Mouse (Mus musculus): Measurements from ENCODE around the gene Phactr4. TPM values are rescaled to one million over a fixed set of nuclear protein-coding genes. Genes with fewer than 3 reads are reported as not detected.

The Phactr4 gene
- total and polyA plus RNA-seq, 3 experiments, result 0.95 to 9.6 (median 1.4) TPM

- H3K79me2 ChIP-seq (replicated peaks; ENCODE audit: control insufficient read depth, extremely low read depth, insufficient read depth, poor library complexity, severe bottlenecking), result no peaks in the 10 kb centered on the region
- no peaks in the 10 kb centered on the region for H3K27me3 ChIP-seq (replicated peaks)
- H3K4me2 ChIP-seq (ENCODE audit: insufficient read depth, low read depth, poor library complexity, severe bottlenecking), result no peak overlapping the region
- no peaks in the 10 kb centered on the region for H3K9me3 ChIP-seq (replicated peaks; ENCODE audit: low read length)
- TF ChIP-seq MAZ (IDR thresholded peaks at IDR 0.05; ENCODE audit: low read depth, low read length) (no peak), RAD21 (IDR thresholded peaks at IDR 0.05; ENCODE audit: low read depth, low read length) (no peak), ETS1 (conservative IDR thresholded peaks at IDR 0.05; ENCODE audit: low read depth, low read length) (no peak), CHD1 (IDR thresholded peaks at IDR 0.05; ENCODE audit: low read depth, low read length) (no peak), IRF4 (IDR thresholded peaks at IDR 0.05; ENCODE audit: low read depth, low read length) (no peak), JUN (IDR thresholded peaks at IDR 0.05; ENCODE audit: insufficient read depth, low read depth, low read length) (no peak), KAT2A (IDR thresholded peaks at IDR 0.05; ENCODE audit: insufficient replicate concordance, low read length) (no peak), SIN3A (IDR thresholded peaks at IDR 0.05; ENCODE audit: low read length) (no peak), JUND (conservative IDR thresholded peaks at IDR 0.05; ENCODE audit: low read depth, low read length) (no peak), MXI1 (IDR thresholded peaks at IDR 0.05; ENCODE audit: low read depth, low read length) (no peak), POLR2A (IDR thresholded peaks at IDR 0.05; ENCODE audit: low read depth, low read length) (no peak), RCOR1 (conservative IDR thresholded peaks at IDR 0.05; ENCODE audit: low read depth, low read length) (no peak), USF1 (IDR thresholded peaks at IDR 0.05; ENCODE audit: low read depth, low read length) (no peak), ZKSCAN1 (IDR thresholded peaks at IDR 0.05; ENCODE audit: borderline replicate concordance, low read depth, low read length) (no peak), SMC3 (IDR thresholded peaks at IDR 0.05; ENCODE audit: low read depth, low read length) (no peak), TBP (conservative IDR thresholded peaks at IDR 0.05; ENCODE audit: low read depth, low read length) (no peak)
- dilution Hi-C loops (cut with MboI; ENCODE audit: extremely low pct_ligation_motif_present, extremely low pct_unique_long_range_greater_than_20kb, low sequenced_read_pairs), result no loop called here
- no peaks in the 10 kb centered on the region for H3K36me3 ChIP-seq (replicated peaks in 1 of 2; ENCODE audit: control insufficient read depth in 1 of 2, insufficient read depth in 1 of 2, low read length in 1 of 2)
- no peak overlapping the region for H3K27ac ChIP-seq (ENCODE audit: insufficient read depth, low read depth)
- H3K9ac ChIP-seq (ENCODE audit: insufficient read depth, low read depth), result no peak overlapping the region
- no peak for DNase-seq (ENCODE audit: extremely low read depth)
- H3K4me1 ChIP-seq (ENCODE audit: control insufficient read depth in 1 of 2, insufficient read depth in 2 of 2), result no peaks in the 10 kb centered on the region
- in situ Hi-C loops (cut with MboI; ENCODE audit: low pct_ligation_motif_present, low pct_unique_long_range_greater_than_20kb, low sequenced_read_pairs), result no loop called here
- no peak overlapping the region for H3K4me3 ChIP-seq (replicated peaks in 1 of 3; ENCODE audit: low read depth in 2 of 3, low read length in 2 of 3, poor library complexity in 1 of 3)
Measured at GRCm38 (mm10) chr4:132446105-132446504, 23.8 kb upstream of the Phactr4 start.

DNA sequence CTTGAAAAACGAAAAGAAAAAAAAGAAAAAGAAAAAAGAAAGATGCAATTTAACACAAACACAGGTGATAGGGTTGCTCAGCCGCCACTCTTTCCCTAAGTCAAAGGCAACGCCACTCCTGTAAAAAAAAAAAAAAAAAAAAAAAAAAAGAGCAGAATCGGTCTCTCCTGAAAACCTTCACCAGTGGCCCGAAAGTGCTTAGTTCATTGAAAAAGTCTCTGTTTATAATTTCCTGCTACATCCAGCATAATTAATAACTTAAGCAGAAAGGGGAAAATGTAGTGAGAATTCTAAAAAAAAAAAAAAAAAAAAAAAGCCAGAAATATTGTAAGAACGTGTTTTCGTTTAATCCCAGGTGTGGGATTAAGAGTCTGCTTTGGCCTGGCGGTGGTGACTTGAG, 22.2 kb upstream of the Phactr4 start:
- in situ Hi-C loops (cut with MboI; ENCODE audit: low pct_ligation_motif_present, low pct_unique_long_range_greater_than_20kb, low sequenced_read_pairs) (no loop called here), dilution Hi-C loops (cut with MboI; ENCODE audit: extremely low pct_ligation_motif_present, extremely low pct_unique_long_range_greater_than_20kb, low sequenced_read_pairs) (no loop called here)
- TF ChIP-seq POLR2AphosphoS2 (IDR thresholded peaks at IDR 0.05; ENCODE audit: low read depth, low read length) (no peak), TBP (conservative IDR thresholded peaks at IDR 0.05; ENCODE audit: low read depth, low read length) (no peak), USF2 (conservative IDR thresholded peaks at IDR 0.05; ENCODE audit: low read depth, low read length) (no peak), RAD21 (IDR thresholded peaks at IDR 0.05; ENCODE audit: low read depth, low read length) (no peak), POLR2A (IDR thresholded peaks at IDR 0.05; ENCODE audit: low read depth, low read length) (no peak), JUN (IDR thresholded peaks at IDR 0.05; ENCODE audit: insufficient read depth, low read depth, low read length) (no peak), MAX (IDR thresholded peaks at IDR 0.05; ENCODE audit: low read length) (no peak), CTCF (conservative IDR thresholded peaks at IDR 0.05 in 1 of 2, IDR thresholded peaks at IDR 0.05 in 1 of 2; ENCODE audit: low read depth in 2 of 2, low read length in 2 of 2) (no peak), ZMIZ1 (IDR thresholded peaks at IDR 0.05; ENCODE audit: low read depth, low read length) (no peak)
- no peaks in the 10 kb centered on the region for H3K27me3 ChIP-seq (replicated peaks)
- DNase-seq (ENCODE audit: extremely low read depth), result no peak
- no peaks in the 10 kb centered on the region for H3K79me2 ChIP-seq (replicated peaks; ENCODE audit: control insufficient read depth, extremely low read depth, insufficient read depth, poor library complexity, severe bottlenecking)
- H3K27ac ChIP-seq (ENCODE audit: insufficient read depth, low read depth), result no peak overlapping the region
- no peak overlapping the region for H3K4me2 ChIP-seq (ENCODE audit: insufficient read depth, low read depth, poor library complexity, severe bottlenecking)
- H3K4me1 ChIP-seq (ENCODE audit: control insufficient read depth in 1 of 2, insufficient read depth in 2 of 2), result no peaks in the 10 kb centered on the region
- H3K4me3 ChIP-seq (replicated peaks in 1 of 3; ENCODE audit: low read depth in 2 of 3, low read length in 2 of 3, poor library complexity in 1 of 3), result no peak overlapping the region
- no peak overlapping the region for H3K9ac ChIP-seq (ENCODE audit: insufficient read depth, low read depth)
- H3K36me3 ChIP-seq (replicated peaks in 1 of 2; ENCODE audit: control insufficient read depth in 1 of 2, insufficient read depth in 1 of 2, low read length in 1 of 2), result no peaks in the 10 kb centered on the region
- no peaks in the 10 kb centered on the region for H3K9me3 ChIP-seq (replicated peaks; ENCODE audit: low read length)
